Mouse (Mus musculus) spleen, postnatal 10 days (tissue): ENCODE results near the gene Tnpo1.

Experiments
- DNase-seq, 2 experiments: peaks; one replicate each; pipeline ENCODE4 v3.0.0; 2021 to 2022; ENCODE audit warnings: low spot score in 2 of 2

Gene Tnpo1

DNA sequence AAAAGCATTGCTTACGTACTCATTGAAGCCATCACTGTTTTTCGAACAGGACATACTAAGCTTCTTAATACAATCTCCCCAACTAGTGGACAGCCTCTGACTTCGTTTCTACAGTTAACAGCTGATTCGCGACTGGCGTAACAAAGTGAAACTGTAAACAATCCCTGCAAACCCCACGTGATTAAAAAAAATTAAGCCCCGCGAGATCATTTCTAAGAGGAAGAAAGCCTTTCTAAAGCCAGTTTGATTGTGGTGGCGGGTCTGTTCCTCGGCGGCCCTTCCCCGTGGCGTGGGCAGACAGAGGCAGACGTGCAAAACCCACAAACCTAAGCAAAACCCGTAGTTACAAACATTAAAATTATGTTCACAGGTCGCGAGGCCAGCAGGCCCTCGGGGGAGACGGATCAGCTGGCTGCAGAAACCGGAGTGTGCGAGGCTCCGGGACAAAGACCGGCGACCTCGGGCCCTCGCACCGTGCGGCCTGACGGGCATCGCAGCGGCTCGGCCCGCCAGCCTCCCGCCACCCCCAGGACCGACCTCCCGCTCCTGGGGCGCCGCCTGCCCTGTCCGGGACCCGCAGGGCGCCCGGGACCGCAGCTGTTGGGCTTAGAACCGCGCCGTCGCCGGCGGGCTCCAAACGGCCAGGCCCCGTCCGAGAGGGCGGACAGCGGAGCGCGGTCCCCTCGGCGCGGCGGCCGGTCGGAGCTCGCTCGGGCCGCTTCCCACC, 535 bp downstream of the Tnpo1 start:
- peak; percentile 69 to 75 for DNase-seq

DNA sequence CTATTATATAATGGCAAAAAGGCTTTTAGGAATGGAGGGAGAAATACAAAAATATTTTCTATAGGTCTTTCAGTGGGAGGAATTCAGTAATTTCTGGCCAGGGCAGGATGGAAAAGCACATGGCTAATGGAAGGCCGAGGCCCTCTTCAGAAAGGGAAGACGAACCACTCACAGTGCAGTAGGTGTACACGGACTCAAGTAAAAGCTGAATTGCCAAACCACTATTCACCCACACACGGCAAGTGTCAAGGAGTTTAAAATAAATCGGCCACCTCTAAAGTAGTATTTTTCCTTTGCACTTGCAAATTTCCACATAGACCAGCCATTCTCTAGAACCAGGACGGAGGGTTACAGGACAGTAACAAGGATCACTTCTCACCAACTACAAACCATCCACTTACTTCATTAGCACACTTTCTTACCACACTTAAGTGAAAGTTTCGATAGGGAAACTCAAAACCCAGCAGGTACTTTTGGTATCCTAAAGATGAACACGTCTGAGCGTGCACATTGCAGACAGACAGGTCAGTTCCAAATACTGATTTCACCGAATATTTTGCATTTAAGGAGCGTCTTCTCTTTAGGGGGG, 1.2 kb downstream of the Tnpo1 start:
- DNase-seq, result no peak

DNA sequence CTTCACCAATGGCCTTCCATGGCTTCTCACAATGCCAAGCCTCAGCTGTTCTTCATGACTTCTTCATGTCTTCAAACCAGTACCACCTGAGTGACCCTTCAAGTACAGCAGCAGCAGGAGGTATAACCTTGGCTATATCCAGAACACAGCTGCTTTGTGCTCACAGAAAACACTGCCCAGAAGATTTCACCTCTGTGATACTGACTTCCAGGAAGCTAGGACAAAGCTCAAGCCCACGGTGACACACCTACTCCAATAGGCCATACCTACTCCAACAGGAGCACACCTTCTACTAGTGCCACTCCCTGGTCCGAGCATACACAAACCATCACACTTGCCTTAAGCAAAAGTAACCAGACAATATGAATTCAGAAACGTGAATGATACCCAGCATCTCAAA, 3.4 kb downstream of the Tnpo1 start:
- no peak for DNase-seq

DNA sequence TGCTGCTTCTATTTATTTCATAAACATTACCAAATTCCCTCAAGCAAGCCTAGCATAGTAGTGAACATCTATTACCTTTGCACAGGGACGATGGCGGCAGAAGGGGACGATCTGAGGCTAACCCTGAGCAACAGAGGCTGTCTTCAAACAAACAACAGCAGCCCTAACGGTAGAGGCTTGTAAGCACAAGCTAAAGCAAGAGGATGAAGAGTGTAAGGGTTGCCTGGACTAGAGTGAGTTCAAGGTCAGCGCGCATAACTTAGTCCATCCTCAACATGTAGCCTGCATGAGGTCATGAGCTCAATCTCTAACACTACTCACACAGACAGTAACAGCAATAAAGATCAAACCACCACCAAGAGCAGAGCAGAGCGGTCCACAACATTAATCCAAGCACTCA, 4.9 kb downstream of the Tnpo1 start:
- no peak for DNase-seq

DNA sequence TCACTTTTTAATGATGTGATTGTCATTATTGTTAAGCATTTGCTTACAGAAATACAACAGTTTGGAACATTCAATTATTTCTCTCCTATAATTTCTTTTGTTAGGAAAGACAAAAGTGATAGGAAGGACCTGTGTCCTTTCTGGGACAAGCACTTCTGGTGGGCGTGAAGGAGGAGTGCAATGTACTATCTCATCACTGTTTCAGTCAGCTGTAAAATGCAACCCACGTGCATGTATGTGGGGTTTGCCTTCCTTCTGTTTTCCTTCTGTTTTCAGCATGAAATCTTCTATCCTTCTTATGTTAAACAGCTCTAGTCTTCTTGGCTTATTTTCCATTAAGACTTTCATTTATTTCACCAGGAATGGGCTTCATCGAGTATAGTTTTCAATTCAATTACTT, 5.9 kb downstream of the Tnpo1 start:
- DNase-seq, result no peak

DNA sequence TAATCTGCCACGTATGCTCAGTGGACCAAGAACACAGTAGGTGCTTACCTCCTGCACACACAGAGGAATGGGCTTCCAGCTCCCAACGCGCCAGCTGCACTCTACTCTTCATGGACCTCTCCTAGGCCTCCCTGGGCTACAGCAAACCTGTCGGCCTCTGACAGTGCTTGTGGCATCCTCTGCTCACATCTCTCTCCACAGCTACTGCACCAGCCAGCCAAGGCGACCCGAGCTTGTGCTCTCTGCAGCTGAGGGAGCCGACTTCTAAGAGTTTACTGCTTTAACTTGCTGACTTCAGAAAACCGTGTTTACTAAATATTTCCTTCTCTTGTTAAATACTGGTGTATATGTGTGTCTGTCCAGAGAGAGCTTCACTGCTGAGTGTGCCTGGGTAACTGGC, 6.5 kb downstream of the Tnpo1 start:
- DNase-seq, result no peak

DNA sequence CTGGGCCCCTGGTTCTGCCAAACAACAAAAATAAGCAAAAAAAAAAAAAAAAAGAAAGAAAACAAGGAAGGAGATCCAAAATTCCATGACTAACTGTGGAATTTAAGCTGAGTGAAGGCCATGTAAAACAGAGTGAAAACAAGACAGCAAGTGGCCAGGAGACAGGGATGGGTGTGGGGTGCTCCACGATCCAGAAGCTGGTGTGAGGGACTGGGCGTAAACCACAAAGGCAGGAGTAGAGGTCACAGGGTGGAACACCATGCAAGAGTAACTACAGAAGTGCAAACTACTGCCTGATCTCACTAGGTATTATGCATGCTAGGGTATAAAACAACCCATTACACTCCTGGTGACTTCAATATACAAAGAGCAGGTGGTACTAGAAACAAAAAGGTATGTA, 8.3 kb downstream of the Tnpo1 start:
- DNase-seq, result no peak

DNA sequence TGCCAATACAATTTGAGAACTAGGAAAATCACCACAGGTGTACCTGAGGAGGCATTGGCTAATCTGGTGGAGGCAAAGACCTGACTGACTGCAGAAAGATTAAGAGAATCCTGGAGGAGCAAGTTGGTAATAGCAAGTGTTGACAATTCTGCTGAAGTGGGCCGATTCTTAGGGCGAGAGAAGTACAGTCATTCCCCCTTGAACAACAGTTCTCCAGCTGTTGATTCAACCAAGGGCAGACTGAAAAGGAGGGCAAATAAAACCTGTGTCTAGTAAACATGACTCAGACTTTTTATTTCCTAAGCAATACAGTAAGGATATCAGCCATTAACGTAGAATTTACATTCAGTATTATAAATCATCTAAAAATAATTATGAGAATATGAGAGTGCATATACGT, 10.6 kb downstream of the Tnpo1 start:
- DNase-seq, result no peak

DNA sequence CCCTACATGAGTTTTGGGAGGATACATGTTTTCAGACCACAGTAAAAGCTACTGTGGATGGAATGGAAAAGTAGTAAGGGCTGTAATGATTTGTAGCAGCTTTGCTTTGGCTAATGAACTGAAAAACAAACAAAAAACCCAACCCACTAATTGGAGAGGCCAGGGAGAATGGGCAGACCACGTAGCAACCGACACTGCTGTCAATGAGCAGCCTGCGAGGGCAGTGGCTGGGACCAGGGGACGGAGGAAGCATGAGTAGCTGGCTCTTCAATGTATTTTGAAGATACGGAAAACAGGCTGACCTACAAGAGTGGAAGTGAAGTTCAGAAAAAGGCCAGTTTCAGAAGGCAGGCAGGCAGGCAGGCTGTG, 11.4 kb downstream of the Tnpo1 start:
- DNase-seq, result no peak

DNA sequence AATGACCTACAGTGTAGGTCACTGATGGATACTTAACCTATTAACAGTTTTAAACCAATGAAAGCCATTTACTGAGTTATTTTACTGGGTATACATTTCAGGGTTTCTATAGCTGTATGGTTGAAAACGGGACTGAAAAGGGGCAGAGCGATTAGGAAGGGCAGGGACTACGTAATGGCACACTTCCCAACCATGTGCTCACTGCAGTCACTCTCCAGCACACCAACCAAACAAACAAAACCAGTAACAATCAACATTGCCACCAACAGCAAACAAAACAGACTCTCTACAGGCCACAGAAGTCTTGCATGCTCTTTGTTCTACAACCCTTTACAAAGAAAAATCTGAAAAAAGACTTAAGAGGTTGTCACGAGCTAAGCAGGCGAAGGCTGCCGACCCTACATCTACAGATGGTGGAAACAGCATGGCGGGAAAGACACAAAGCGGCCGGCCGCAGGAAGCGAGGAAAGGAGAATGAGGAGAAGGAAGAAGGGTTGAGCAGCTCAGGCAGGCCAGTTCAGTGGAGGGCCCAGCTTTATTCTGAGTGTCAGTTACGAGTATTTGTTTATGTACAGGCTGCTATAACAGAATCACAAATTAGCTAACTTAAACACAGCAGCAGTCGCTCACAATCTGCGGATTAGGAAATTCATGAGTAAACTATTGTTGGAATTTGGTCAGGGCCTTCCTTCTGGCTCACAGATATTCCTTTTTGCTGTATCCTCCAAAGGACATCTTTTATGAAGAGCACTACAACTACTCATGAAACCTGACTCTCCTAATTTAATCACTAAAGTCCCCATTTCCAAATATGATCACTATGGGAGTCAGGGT, 12.0 kb downstream of the Tnpo1 start:
- DNase-seq, result no peak

DNA sequence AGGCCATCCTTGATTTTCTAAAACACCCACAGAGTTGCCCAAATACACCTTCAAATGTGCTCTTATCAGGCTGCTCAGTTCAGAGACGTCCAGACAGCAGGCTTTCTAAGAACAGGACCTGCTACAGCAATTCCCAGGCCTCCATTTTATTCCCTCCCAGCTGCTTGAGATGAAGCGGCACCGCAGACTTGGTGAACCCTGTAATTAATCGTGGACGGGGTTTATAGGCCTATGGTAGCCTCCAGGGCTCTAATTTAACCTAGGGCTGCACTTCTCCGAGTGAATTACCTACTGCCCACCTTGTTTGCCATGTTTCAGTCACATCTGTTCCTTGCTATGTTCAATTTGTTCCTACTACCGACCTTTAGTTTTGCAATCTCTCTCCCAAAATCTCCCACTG, 13.0 kb downstream of the Tnpo1 start:
- no peak for DNase-seq

DNA sequence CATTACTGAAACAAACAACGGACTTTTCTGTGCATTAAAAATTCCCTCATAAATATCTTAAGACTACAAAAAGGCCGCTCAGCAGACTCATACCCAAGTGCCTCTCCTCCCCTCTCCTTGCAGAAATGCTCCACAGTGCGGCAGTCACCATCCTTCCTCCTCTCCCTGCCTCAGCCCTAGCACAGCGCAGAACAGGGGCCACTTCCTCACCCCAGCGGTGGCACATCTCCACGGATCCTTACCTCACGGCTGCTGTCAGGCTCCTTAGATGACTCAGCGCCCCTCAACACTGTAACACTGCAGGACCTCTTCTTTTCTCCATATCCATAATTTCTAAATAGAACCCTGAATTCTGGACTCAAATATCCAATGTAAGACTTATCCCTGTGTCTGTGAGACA, 13.6 kb downstream of the Tnpo1 start:
- no peak for DNase-seq

DNA sequence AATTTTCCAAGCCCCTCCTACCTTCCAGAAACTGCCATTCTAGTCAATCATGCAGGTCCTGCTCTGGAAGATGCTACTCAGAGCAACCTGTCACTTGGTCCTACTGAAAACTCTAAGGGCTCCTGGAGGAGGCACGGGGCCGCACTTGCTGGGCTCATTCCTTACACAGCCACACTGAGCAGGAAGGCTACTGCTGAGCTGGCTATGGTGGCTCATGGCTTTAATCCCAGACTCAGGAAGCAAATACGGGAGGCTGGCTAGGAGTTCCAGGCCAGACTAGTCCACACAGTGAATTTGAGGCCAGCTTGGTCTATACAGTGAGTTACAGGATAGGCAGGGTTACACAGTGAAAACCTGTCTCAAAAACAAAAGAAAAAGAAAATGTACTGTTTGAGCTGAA, 15.4 kb downstream of the Tnpo1 start:
- DNase-seq, result no peak

DNA sequence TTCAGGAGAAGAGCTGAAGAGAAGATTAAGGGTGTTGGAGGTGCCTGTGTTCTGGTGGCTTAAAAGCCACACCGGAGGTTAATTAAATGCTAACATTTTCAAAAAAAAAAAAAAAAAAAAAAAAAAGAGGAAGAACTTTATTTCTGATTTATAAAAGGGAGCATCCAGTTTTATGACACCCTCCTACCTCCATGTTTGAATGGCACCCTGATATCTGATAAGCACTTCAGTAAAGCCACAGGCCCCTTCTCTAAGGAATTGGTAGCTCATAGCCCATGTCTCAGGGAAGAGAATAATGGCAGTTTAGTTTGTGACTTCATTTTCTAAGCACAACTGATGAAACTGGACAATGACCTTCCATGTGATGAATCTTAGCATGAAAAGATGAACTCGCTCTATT, 21.6 kb downstream of the Tnpo1 start:
- DNase-seq, result no peak

DNA sequence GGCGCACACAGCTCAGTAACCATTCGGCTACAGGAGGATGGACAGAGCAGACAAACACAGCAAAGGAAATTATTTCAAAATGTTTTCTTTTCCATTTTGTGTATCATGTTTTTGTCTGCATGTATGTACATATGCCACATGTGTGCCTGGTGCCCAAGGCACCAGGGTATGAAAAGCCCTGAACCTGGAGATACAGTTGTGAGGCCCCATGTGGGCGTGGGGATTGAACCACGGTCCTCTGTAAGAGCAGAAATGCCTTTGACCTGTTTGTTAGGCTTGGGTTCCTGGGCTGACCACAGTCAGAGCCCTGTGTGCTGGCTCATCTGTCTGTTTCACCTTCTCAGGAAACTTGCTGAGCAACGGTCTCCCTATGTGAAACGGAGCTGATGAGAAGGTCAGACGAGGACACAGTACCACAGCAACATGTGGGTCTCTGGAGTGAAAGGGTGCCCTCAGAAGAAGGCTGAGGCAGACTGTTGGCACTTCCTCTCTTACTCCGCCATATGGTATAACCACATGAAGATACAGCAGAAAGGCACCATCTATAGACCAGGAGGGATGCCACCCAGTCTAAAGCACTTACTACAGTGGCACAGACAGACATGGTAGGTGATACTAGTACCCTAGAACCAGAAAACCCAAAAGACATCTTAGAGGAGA, 23.7 kb downstream of the Tnpo1 start:
- DNase-seq, result no peak

DNA sequence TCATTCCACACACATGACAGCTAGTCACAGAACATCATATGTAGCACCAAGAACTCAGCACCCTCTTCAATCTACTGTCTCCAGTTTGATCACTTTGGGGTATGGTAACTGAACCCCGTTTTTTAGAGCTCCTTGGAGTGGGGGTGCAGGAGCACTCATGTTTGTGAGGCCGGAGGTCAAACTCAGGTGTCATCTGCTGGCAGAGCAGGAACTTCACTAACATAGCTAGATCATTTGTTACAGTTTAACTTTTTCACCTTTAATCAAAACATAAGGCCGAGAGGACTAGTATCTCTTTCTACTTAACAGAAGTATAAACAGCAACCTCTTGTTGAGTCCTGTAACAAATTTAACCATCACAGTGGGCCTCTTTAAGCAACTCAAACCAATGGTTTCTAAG, 26.6 kb downstream of the Tnpo1 start:
- DNase-seq, result no peak

DNA sequence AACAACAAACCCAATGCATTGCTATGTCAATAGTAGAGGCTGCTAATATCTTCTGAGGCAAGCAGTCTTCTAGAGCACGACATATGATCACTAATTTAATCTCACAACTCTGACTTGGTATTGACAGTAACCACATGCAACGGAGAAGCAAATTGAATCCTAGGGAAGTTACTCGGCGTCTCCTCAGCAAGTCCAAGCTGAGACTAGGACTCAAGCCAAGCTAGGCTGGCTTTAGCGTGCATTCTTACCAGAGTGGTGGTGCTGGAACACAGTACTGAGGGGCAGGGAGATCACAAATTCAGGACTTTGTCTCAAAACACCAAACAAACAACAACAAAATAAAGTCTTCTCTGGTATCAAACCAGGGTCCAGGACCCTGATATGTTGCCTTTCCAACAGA, 28.6 kb downstream of the Tnpo1 start:
- DNase-seq, result no peak

DNA sequence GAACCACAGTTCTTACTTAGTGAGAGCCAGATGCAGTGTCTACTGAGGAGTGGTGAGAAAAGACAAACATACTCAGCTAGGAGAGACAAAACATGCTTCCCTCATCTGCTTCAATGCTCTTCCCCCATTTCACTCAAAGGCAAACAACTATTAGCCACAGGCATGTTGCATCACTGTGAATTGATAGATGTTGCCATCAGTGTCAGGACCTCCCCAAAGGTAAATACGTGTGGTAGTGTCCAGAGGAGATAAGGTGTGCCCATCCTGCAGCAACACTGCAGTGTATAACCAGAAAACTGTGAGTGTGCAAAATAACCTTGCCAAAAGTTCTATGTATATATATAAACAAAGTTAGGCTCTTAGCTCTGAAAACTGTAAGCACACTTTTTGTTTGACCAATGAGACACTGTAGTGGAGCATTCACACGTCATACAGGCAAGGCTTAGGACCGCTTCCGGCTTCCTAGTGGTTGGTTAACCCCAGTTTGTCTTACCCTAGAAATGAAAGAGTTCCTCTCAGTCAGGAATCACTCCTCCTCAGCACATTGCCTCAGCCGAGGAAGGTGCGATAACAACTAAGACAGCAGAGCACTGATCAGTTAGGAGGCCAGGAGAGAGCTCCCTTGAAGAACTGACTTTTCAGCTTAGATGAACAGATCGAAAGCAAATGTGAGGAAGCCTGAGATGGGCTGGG, 29.6 kb downstream of the Tnpo1 start:
- DNase-seq, result no peak

DNA sequence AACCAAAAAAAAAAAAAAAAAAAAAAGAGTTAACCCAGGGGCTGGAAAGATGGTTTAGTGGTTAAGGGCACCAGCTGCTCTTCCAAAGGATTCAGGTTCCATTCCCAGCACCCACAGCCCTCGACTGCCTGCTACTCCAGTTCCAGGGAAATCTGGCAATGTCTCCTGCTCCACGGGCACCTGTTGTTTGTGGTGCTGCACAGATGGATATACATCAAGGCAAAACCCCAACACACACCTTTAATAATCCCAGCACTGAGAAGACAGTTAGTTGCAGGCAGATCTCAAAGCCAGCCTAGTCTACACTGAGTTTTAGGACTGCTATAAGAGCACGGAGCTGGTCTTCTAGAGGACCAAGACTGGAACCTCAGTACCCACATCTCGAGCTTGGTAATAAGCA, 30.2 kb downstream of the Tnpo1 start:
- DNase-seq, result no peak

DNA sequence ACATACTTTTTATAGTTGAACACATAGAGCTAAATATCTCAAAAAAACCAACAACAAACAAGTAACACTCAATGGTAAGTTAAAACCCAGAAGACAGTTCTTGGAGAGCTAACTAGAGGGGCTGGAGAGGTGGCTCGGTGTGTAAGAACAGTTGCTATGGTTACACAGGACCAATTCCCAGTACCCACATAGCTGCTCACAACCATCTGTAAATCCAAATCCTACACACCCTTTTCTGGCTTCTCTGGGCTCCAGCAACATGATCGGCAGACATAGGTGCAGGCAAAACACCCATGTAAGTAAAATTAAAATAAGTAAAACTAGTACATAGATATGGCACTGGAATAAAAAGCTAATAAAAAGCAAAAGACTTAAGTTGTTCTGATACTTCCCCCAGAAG, 31.3 kb downstream of the Tnpo1 start:
- no peak for DNase-seq

DNA sequence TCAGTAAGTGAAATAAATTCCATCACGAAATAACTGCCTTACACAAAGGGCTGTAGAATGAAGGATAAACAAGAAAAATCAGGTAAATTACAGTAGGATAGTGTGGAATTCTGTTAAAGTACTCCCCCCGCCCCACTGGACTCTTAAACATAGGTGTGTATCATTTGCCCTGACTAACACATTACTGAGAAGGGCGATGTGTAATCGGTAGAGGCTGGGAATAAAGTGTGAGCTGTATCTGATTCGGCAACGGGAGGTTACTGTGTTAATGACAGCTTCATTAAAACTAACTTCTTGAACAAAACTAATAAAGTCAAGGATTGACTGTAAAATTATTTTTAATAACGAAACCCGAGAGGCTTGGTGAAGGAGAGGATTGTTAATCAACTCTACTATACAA, 34.7 kb downstream of the Tnpo1 start:
- DNase-seq, result no peak

DNA sequence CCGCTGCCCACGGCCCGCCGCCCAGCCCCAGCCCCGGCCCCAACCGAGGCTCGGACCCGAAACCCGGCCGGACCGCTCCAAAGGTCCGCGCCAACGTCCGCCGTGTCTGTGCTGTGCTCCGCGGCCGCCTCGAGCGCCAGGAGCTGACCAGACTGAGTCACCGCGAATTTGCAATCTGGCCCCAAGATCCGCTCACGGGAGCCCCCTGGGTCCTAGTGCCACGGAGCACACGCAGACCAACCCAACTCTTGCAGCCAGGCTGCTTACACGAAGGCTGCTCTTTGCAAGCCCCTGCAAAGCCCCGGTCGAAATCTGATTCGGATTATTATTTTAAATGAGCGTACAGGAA, 35.3 kb downstream of the Tnpo1 start:
- peak; percentile 76 to 86 for DNase-seq
